Mouse (Mus musculus) kidney, adult 18-20 months (tissue): Measurements from ENCODE around the gene Prss21.

Experiments
- DNase-seq: peaks from one replicate; pipeline ENCODE4 v3.0.0; 2021

Gene Prss21

DNA sequence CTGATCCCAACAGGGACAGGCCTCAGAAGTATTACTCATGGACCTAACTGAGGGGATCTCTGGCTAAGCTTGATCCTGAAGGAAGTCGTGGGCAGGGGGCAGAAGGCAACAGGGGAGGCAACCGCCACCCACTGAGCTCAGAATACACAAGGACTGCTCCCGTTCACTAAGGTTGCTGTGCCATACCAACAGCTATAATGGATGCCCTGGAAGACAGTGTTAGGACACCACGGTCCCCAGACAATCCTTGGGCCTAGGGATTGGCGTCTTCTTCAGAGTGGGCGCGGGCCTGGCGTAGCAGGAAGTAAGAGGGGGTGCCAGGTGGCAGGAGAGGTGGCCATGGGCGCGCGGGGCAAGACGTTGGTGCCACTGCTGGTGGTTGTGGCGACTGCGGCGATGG, at the start of gene Prss21:
TSS of gene Prss21 (plus strand) at position 301 of the 400 bp plus-strand sequence.
- no peak for DNase-seq

DNA sequence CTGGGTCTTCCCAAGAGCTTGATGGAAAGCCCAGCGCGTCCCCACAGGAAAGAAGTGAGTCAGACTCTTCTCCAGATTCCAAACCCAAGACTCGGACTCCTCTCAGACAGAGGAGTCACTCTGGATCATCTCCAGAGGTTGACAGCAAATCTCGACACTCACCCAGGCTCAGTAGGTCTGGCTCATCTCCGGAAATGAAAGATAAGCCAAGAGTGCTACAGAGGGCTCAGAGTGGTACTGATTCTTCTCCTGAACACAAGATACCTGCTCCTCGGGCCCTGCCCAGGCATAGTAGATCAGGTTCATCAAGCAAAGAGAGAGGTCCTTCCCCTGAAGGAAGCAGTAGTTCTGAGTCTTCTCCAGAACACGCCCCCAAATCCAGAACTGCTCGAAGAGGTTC, 49.3 kb upstream of the Prss21 start:
- DNase-seq = no peak

DNA sequence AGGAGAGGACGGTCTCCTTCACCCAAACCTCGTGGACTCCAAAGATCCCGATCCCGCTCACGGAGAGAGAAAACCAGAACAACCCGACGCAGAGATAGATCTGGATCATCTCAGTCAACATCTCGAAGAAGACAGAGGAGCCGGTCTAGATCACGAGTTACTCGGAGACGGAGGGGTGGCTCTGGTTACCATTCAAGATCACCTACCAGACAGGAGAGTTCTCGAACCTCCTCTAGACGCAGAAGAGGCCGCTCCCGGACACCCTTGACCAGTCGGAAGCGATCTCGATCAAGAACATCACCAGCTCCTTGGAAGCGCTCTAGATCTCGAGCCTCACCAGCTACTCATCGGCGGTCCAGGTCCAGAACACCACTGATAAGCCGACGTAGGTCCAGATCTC, 48.6 kb upstream of the Prss21 start:
- no peak for DNase-seq

DNA sequence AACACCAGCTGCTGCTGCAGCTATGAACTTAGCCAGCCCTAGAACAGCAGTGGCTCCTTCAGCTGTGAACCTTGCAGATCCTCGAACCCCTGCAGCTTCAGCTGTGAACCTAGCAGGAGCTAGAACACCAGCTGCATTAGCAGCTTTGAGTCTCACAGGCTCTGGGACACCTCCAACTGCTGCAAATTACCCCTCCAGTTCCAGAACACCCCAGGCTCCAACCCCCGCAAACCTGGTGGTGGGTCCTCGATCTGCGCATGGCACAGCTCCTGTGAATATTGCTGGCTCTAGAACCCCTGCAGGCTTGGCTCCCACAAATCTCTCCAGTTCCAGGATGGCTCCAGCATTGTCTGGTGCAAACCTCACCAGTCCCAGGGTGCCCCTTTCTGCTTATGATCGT, 47.1 kb upstream of the Prss21 start:
- no peak for DNase-seq

DNA sequence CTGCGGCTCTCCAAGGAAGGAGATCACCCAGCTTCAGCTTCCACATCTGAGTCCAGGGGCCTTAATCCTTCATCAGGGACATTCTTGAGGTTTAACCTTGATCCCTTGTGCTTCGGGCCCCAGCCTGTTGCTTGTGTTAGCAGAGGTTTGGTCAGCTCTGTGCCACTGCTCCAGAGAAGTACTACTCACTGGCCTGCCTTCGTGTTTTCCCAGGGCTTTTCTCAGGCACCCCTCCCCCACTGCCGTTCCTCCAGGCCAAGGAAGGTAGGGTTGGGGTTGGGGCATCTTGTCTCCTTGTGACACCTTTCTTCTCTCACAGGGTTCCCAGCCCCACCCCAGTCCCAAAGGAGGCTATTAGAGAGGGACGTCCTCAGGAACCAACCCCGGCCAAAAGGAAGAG, 45.8 kb upstream of the Prss21 start:
- DNase-seq = no peak

DNA sequence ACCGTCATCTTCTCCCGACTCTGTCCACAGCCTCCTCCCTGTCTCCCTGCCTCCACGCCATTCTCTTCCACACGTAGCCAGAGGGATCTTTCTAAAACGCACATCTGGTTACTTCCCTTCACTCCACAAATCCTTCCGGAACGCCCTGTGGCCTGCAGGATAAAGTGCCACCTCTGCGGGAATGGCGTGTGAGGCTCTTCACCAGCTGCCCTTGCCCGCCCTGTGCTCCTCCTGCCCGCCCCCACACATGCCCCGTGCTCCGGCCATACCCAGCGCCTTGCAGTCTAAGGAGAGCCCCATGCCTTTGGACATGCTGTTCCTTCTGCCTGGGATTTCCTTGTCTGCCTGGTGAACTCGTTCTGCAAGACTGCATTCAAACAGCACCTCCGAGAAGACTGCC, 44.8 kb upstream of the Prss21 start:
- DNase-seq = no peak

DNA sequence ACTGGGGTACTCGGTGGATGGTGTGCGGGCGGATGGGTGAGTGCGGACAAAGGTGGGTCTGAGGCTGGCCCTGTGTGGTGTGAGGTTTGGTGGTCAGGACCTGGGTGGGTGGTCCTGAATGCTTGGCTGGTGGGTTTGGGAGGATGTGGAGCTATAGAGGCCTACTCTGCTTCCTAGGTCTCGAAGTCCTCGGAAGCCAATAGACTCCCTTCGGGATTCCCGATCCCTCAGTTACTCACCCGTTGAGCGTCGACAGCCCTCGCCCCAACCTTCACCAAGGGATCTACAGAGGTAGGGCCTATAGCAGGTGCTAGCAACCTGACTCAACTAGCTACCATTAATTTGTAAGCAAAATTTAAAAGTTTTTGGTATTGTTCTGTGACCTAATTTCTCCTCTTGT, 44.2 kb upstream of the Prss21 start:
- no peak for DNase-seq

DNA sequence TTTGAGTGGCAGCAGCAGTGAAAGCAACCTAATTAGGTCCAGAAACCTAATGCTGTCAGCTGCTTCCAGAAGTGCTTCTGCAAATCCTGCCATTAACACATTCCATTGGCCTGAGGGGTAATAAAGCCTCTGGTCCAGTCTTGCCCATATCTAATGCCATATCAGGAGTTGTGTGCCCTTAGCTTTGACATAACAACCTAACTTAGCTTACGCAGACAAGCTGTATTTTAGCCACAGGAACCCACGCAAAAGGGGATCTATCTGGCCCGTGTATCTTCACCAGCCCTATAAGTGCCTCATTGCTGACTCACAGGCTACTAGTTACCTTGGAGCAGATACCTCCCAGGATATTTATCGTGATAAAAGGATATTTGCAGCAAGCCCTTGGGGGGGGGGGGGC, 42.3 kb upstream of the Prss21 start:
- no peak for DNase-seq

DNA sequence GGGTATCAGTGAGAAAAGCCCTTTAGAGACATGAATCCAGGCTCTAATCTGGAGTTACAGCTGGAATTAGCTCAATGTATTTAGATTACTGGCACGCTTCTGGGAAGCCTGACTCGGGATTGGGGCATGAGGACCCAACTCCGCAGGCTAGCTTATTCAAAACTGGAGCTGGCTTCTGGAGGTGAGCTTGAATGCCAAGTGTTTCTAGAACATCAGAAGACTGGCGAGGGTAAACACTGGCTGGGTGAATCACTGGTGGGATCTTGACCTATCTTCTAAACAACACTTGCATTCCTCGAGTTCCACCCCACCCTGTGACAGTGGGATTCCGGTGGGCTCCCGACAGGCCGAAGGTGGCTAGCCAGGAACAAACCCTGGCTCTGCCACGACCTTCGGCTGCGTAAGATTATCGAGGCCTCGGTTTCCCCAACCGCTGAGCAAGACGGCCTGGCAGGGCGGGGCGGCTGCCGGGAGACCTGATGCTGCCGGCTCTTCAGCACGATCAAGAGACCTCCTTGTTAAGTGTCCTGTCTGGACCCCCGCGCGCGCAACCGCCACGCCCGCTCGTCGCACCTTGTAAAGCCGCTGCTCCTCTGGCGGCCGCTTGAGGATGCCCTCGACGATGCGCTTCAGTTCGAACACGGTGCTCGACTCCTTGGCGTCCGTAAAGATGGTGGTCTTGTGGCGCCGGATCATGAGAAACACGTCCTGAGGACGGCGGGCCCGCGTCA, 39.4 kb upstream of the Prss21 start:
- no peak for DNase-seq

DNA sequence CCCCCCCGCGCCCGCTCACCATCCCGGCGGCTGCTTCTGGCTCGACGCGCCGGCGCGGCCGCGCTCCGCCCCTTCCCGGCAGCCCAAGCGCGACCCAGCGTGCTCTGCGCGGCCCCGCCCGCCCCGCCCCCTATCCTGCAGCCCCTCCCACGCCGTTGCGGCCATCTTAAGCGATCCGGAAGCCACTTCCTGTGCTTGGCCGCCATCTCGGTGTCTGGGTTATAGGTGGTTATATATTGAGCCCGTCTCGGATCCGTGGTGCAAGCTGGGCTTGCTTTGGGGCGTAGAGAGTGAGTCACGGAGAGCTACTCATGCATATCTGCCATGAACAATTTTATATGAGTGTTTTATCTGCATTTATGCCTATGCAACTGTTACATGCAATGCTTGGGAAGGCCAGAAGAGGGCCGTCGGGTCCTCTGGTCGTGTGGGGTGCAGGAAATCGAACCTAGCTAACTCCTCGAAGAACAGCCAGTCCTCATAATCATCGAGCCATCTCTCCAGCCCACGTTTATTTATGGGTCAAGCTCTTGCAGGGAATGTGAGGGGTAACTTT, 38.7 kb upstream of the Prss21 start, which contains the start of gene Elob:
TSS of gene Elob (minus strand) at position 73 of the 556 bp plus-strand sequence.
- DNase-seq = peak; percentile 89

DNA sequence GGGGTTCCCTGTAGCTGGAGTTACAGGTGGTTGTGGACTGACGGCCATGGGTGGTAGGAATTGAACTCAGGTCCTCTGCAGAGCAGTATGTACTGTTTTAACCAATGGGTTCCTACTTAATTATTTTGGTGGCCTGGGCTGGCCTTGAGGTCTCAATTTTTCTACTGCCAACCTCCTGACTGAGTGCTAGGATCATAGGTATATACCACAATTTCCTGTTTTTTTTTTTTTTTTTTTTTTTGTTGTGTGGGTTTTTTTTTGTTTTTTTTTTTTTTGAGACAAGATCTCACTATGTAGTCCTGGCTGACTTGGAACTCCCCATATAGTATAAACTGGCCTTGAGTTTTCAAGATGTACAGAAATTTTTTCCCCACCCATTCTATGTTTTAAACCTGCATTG, 36.7 kb upstream of the Prss21 start:
- no peak for DNase-seq

DNA sequence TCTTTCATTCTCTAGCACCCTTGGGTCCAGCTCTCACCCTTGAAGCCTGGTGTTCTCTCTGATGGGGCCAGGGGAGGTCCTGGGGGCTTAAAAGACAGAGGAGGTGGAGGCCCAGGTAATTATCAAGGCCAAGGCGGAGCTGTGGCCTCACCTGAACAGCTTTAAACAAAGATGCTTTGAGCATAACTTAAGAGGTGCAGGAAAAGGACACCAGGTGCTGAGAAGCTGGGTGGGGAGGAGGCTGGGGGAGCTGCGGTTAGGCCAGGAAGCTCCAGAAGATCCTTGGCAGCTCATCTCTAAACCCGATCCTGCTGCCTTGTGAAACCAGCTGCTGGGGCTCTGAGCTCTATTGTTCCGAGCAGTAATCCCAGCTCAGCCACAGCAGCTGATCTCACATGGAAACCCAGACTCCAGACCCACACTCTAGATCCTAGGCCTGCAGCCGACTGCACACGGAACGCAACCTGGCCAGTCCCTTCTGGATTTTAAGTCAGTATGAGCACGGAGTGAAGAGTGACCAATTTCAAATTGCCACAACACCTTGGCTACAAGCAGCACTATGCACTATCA, 31.8 kb upstream of the Prss21 start, which contains the start of gene Prss33:
TSS of gene Prss33 (minus strand) at position 51 of the 570 bp plus-strand sequence.
- no peak for DNase-seq

DNA sequence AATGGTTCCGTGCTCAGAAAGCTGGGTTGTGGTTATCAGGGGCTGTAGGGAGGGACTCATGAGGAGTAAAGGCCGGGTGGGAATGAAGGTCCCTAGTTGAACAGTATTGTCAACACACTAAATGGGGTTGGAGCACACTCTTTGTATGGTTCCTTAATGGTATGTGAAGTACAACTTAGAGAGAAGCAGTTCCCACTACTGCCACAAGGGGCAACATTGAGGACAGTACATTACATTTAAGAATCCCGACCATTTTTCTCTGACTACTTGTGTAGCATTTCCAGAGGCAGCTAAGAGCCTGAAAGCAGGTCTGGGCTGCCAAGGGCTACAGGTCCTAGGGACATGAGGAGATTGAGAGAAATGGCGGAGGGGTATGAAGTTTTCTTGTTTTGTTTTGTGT, 26.7 kb upstream of the Prss21 start:
- DNase-seq = peak; percentile 74

DNA sequence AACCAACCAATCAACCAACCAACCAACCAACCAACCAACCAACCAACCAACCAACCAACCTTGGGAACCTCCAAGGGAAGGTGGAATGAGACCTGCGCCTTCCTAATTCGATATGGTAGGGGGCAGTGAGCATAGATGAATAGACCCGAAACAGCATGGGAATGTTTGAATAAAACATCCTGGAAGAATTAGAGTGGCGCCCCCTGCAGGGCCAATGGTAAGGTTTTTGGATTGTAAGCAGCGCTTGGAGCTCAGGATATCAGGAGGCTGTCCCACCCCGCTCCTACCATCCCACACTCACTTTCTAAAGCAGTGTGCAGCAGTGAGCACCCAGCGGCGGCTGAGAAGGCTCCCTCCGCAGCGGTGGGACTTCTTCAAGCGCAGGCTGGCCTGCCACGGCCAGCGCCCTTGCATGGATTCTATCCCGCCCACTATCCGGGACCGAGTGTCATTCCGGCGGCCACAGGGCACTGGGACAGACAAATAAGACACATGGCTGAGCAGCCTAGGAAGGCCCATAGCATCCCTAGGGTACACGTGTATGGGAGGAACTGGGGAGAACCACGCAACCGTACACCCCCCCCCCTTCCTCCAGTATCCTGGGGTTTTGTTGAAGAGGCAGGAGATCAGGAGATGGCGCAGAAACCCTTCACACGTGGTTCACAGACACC, 24.6 kb upstream of the Prss21 start:
- DNase-seq = no peak

DNA sequence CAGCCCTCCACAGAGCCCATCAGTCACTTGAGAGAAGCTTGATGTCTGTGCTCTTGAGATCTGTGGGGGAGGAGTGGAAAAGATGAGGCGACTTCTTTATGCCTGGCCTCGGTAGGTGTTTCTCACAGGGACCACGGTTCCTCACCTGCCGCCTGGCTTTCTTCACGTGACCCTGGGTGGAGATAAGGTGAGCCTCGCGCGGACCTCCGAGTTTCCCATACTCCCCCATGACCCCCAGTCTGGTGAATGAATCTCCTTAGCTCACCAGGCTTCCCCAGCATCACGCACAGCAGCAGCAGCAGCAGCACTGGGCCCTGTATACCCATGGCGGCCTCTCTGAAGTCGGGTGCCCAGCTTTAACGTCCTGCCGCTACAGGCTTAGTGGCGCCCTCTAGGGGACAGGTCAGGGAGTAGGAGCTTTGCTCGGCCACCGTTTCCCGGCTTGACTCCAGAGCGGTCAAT, 24.0 kb upstream of the Prss21 start, which contains the start of the genes Prss32 and Prss41:
TSS of gene Prss32 (plus strand) at position 44 of the 462 bp plus-strand sequence.
TSS of gene Prss41 (minus strand) at position 361 of the 462 bp plus-strand sequence.
- peak; percentile 61 for DNase-seq

DNA sequence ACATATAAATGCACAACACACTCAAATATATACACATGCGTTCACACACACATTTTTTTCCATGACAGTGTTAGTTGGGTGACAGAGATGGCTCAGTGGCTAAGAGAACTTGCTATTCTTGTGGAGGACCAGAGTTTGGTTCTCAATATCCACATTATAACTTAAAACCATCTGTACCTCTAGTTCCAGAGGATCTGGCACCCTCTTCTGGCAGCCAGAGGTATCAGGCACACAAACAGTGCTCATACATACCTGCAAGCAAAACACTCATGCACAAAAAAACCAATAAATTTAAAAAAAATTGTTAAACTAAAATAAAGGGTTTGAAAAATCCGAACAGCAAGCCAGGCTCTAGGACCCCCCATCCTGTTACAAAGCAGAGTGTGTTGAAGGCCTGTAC, 17.8 kb upstream of the Prss21 start:
- no peak for DNase-seq

DNA sequence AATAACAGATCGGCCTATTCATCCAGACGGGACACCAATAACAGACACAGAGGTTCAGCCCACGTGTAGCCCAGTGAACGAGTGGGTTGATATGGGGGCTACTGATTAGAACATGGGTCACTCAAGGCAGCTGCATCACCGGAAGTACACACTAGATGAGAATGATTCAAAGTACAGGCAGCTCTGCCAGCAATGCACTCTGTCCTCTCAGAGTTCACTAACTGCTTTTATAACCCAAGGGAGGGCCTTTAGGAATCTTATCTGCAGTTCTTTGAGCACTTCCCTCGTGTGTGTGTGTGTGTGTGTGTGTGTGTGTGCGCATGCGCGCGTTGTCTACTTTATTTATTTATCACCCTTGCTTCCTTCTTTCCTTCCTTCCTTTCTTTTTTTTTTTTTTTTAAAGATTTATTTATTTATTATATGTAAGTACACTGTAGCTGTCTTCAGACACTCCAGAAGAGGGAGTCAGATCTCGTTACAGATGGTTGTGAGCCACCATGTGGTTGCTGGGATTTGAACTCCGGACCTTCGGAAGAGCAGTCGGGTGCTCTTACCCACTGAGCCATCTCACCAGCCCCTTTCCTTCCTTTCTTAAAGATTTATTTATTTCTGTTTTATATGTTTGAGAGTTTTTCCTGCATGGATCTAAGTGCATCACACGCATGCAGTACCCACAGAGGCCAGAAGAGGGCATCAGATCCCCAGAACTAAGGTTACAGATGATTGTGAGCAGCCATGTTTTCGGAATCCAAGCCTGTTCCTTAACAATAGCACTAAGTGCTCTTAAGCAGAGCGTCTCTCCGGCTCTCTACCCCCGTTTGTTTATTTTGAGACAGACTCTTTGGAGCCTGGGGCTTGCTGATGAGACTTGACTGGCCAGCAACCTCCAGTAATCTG, 16.8 kb upstream of the Prss21 start:
- peak; percentile 71 for DNase-seq

DNA sequence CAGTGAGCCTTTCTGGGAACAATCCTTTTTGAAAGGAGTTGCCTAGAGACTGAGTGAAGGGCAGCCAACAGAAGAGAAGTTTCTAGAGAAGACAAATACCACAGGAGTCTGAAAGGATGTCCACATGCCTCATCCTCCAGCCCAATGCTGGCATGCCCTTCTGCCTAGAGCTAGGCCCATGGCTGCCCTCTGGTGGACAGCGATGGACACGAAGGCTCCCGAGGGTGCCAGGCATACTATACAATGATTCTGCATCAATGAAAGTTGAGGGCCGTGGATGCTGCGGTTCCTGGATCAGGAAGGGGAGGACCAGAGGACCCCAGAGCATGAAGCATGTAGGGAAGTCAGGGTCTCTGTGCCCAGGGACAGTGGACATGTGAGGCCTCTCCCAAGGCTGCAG, 14.6 kb upstream of the Prss21 start:
- DNase-seq = peak; percentile 61

DNA sequence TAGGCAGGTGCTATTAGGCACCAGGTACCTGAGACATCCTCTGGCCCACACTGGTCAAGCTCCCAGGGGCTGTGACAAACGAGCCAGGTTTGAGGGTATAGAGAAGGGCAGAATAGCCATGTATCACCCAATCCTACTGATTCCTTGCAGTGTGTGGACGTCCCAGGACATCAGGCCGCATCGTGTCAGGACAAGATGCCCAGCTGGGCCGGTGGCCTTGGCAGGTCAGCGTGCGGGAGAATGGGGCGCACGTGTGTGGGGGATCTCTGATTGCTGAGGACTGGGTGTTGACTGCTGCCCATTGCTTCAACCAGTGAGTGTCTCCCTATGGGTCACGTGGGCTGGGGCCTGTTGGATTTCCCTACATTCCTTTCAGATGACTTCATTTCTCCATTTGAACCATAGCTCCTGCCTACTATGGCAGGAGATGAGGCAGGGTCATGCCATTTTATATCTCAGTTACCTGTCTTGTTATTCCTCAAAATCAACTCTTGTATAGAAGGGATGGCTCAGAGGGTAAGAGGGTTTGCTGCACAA, 13.6 kb upstream of the Prss21 start:
- DNase-seq = no peak

DNA sequence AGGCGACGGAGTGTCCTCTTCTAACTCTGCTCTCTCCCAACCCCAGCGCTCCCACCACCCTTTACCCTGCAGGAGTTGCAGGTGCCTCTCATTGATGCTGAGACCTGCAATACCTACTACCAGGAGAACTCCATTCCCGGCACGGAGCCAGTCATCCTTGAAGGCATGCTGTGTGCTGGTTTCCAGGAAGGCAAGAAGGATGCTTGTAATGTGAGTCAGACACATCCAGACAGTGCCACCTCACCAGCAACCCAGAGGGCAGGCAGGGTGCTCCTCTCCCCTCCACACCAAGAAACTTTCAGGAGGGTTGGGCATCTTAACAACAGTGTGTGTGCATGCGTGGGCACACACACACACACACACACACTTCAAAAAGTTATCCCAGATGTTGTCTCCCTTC, 10.7 kb upstream of the Prss21 start:
- DNase-seq = no peak

DNA sequence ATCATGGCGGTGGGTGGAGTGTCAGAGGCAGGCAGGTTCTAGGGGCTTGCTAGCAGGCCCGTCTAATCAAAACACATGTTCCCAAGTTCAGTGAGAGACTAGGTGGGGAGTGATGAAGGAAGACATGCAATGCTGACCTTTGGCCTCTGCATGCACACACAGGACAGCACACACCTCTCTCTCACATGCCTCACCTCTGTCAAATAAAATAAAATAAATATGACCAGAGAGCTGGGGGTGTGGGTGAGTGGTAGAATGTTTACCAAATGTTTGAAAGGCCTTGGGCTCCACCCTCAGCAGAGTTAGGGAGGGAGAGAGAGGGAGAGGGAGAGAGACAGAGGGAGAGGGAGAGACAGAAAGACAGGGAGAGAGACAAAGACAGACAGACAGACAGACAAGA, 9.9 kb upstream of the Prss21 start:
- DNase-seq = no peak

DNA sequence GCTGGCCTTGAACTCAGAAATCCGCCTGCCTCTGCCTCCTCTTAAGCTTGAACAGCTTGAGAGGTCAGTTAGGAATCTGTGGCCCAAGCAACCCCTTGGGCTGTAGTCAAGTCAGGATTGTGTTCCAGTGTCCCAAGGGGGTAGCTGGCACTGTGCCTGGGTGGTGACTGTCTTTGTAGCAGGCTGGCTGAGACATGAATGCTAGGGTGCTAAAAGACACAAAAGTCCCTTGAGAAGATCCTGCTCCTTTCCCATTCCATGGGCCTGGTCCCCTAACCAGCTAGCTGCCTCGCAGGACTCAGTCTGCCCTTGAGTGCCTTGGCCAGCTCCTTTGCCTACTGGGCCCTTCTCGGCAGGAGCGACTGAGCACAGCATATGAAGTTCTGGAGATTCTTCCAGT, 4.9 kb upstream of the Prss21 start:
- no peak for DNase-seq
